Mouse (Mus musculus) liver, embryonic 12.5 days (tissue): ENCODE data around the gene Tmbim7. TPM values are rescaled to one million over a fixed set of nuclear protein-coding genes. Genes with fewer than 3 reads are reported as not detected.

ENCODE experiments used
- ATAC-seq: fragments of 200-750 bp; cut with Nextera tagmentation; 2 replicates; pipeline ENCODE4 v1.8.0; 2017; ENCODE audit warnings: moderate number of reproducible peaks, mild to moderate bottlenecking, moderate library complexity
- H3K27ac ChIP-seq: fragments of 300-500 bp; sonication (generic); 2 replicates; pipeline ENCODE4 v1.5.1; 2016; ENCODE audit warnings: mild to moderate bottlenecking
- H3K27me3 ChIP-seq: fragments of 300-500 bp; sonication (generic); replicated peaks from 2 replicates; pipeline ENCODE4 v1.6.1; 2016; ENCODE audit warnings: mild to moderate bottlenecking, moderate library complexity
- H3K36me3 ChIP-seq: fragments of 300-500 bp; sonication (generic); 2 replicates; pipeline ENCODE4 v1.6.1; 2016; ENCODE audit warnings: mild to moderate bottlenecking, moderate library complexity
- H3K4me1 ChIP-seq: fragments of 300-500 bp; sonication (generic); 2 replicates; pipeline ENCODE4 v1.6.1; 2016
- H3K4me2 ChIP-seq: fragments of 300-500 bp; sonication (generic); 2 replicates; pipeline ENCODE4 v1.6.1; 2016; ENCODE audit warnings: mild to moderate bottlenecking, moderate library complexity
- H3K4me3 ChIP-seq: fragments of 300-500 bp; sonication (generic); 2 replicates; pipeline ENCODE4 v1.5.1; 2016; ENCODE audit warnings: mild to moderate bottlenecking, moderate library complexity
- H3K9ac ChIP-seq: fragments of 300-500 bp; sonication (generic); 2 replicates; pipeline ENCODE4 v1.6.1; 2016; ENCODE audit warnings: mild to moderate bottlenecking, moderate library complexity
- H3K9me3 ChIP-seq: fragments of 300-500 bp; sonication (generic); replicated peaks from 2 replicates; pipeline ENCODE4 v1.6.1; 2016; ENCODE audit warnings: mild to moderate bottlenecking, moderate library complexity
- WGBS: fragments of 180-500 bp; shearing (Covaris S2); methylation state at CpG from one replicate; pipeline ENCODE4 v1.1.7; 2016; ENCODE audit not compliant: insufficient replicate concordance; 5-methylcytosine and 5-hydroxymethylcytosine counted together
- microRNA-seq: library from miRNA; unstranded; fragments of <30 nt; microRNA quantifications from one replicate; pipeline ENCODE4, GENCODE M21; 2017
- polyA plus RNA-seq: library from polyadenylated mRNA; unstranded; fragments of >200 nt; fragmentation: Nextera tagmentation; extraction: Ambion mirVana; gene quantifications from 2 replicates; pipeline ENCODE4 v1.2.1, GENCODE M21; 2016

The Tmbim7 gene
- polyA plus RNA-seq, 1 experiment from 2014 or later: not detected

DNA sequence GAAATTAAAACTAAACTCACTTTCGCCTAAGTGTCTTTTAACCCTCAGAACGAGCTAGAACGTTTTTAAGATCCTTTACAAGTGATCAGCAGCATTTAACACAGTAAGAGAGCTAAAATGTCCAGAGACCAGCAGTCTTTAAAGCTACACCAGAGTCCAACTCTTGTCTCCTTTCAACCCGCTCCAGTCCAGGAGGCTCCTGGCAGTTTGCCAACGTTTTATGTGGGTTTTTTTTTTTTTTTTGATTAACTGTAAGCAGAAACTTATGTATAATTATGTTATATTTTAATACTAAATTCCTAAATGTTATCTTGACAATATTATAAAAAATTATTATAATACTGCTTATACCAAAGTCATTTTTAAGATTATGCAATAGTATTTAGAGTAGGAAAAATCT, 77.8 kb downstream of the Tmbim7 start:
- Histone ChIP-seq H3K4me1 (no peaks in the 10 kb centered on the region), H3K9me3 (no peaks in the 10 kb centered on the region), H3K4me3 (no peak overlapping the region), H3K27me3 (no peaks in the 10 kb centered on the region), H3K36me3 (peaks cover 33% of the 10 kb centered on the region), H3K9ac (no peak overlapping the region), H3K27ac (no peak overlapping the region), H3K4me2 (no peak overlapping the region)
- no peak for ATAC-seq
- WGBS: 81% methylated on average over 5 of the region's 5 CpGs

Small RNA genes within 50 kb of the gene (microRNA-seq; reads per million reads assigned to microRNA genes)
- gene Gm22926 (not detected), gene Gm26238 (not detected)

Other genes with a start within 250 kb of the Tmbim7 start
- 16.1 and 17.4 TPM in 2 replicates for gene Fam133b, start 107.3 kb upstream of the Tmbim7 start, polyA plus RNA-seq
- gene 1700109H08Rik, start 79.6 kb upstream of the Tmbim7 start, polyA plus RNA-seq: 1.6 and 1.9 TPM in 2 replicates
- gene Pex1, start 55.1 kb upstream of the Tmbim7 start, polyA plus RNA-seq: 6.9 and 7.3 TPM in 2 replicates
- 8.4 and 9.0 TPM in 2 replicates for gene Rbm48, start 54.6 kb upstream of the Tmbim7 start, polyA plus RNA-seq
- gene Gatad1, start 6.0 kb downstream of the Tmbim7 start, polyA plus RNA-seq: 43.2 TPM in 2 replicates
- gene Ankib1, start 151.7 kb downstream of the Tmbim7 start, polyA plus RNA-seq: 9.8 and 10.0 TPM in 2 replicates
- 31.8 and 33.3 TPM in 2 replicates for gene Krit1, start 152.0 kb downstream of the Tmbim7 start, polyA plus RNA-seq
- gene Lrrd1, start 194.0 kb downstream of the Tmbim7 start, polyA plus RNA-seq: 0.05 TPM in 1 of 2 replicates, not detected in the other
- 6.8 and 7.6 TPM in 2 replicates for gene Mterf1a, start 242.8 kb downstream of the Tmbim7 start, polyA plus RNA-seq